In the genomic region with DNA sequence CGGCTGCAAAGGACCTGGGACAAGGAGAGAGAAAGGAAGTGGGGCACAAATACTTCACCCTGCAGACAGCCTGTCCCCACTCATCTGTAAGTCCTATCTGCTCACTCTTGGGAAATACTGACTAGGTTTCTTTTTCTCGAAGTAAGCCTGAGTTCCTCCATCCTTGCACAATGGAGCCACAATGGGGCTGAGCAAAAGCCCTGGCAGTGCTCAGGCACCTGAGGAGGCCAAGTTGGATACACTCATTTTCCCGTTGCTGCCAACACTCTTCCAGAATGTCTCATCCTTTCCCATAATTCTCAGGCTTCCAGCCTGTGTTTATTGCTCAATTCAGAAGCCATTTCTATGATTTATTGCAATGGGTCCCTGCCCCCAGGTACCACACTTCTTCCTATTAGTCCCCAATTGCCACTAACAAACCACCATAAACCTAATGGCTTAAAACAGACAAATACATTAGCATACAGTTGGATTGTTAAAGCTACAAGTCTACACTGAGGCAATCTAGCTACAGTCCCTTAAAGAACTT, we compare ENCODE assay signal across 25 mouse cellular contexts. TPM values are rescaled to one million over a fixed set of nuclear protein-coding genes. Genes with fewer than 3 reads are reported as not detected.
A peak's percentile ranks its signal among the peaks of the same experiment; 100 is the strongest.
DNase-seq lines count a peak whose midpoint lies in the region; ATAC-seq and TF ChIP-seq lines count a peak whose summit lies in the region.
"Had no signal": no experiment of that assay in that cellular context is flagged by ENCODE, and none has a peak within 500 bp of the region (broad histone marks: within the 10 kb centered on the region; RNA-seq: fewer than 3 reads in every experiment).

No protein-coding gene starts in this region.

- H3K4me2 ChIP-seq in lung, postnatal 0 days (replicated peaks; ENCODE audit: low read depth, low read length) = no peak overlapping the region
- H3K4me2 ChIP-seq in hindbrain, postnatal 0 days (ENCODE audit: low read depth, low read length) = no peak overlapping the region
- H3K4me2 ChIP-seq: heart, embryonic 15.5 days; hindbrain, embryonic 15.5 days; midbrain, embryonic 11.5 days had no signal

- no peak for TF ChIP-seq EP300 in lung, postnatal 0 days (IDR thresholded peaks at IDR 0.05)

- no peak overlapping the region for H3K9ac ChIP-seq in lung, postnatal 0 days (replicated peaks; ENCODE audit: low read depth)
- no peak overlapping the region for H3K9ac ChIP-seq in hindbrain, postnatal 0 days (replicated peaks; ENCODE audit: low read length)
- H3K9ac ChIP-seq: forebrain, postnatal 0 days; heart, embryonic 15.5 days; hindbrain, embryonic 15.5 days; liver, postnatal 0 days had no signal

- H3K36me3 ChIP-seq in lung, postnatal 0 days (ENCODE audit: insufficient read depth, low read length) = no peaks in the 10 kb centered on the region
- H3K36me3 ChIP-seq in hindbrain, postnatal 0 days (ENCODE audit: insufficient read depth, low read length) = no peaks in the 10 kb centered on the region
- H3K36me3 ChIP-seq: heart, embryonic 15.5 days; hindbrain, embryonic 15.5 days had no signal

- no peak for ATAC-seq in lung, postnatal 0 days
- peak; percentile 25; the same call in 1 of the 2 replicates for ATAC-seq in megakaryocyte, adult 5-6 weeks (ENCODE audit: poor library complexity, severe bottlenecking)
- no peak for ATAC-seq in hindbrain, postnatal 0 days
- ATAC-seq: forebrain, postnatal 0 days; liver, postnatal 0 days had no signal

- no peaks in the 10 kb centered on the region for H3K9me3 ChIP-seq in lung, postnatal 0 days (ENCODE audit: low read length)
- H3K9me3 ChIP-seq in hindbrain, postnatal 0 days (ENCODE audit: low read length) = no peaks in the 10 kb centered on the region
- H3K9me3 ChIP-seq: heart, embryonic 15.5 days; hindbrain, embryonic 15.5 days had no signal

- H3K27me3 ChIP-seq in lung, postnatal 0 days (replicated peaks; ENCODE audit: insufficient read depth, low read length) = no peaks in the 10 kb centered on the region
- H3K27me3 ChIP-seq in hindbrain, postnatal 0 days (ENCODE audit: insufficient read depth, low read length) = no peaks in the 10 kb centered on the region
- H3K27me3 ChIP-seq: heart, embryonic 15.5 days; hindbrain, embryonic 15.5 days had no signal

- no peak overlapping the region for H3K27ac ChIP-seq in lung, postnatal 0 days (ENCODE audit: low read length)
- H3K27ac ChIP-seq in hindbrain, postnatal 0 days = no peak overlapping the region
- H3K27ac ChIP-seq: heart, embryonic 15.5 days; hindbrain, embryonic 15.5 days had no signal

- WGBS in lung, postnatal 0 days = 39% methylated on average over 3 of the region's 3 CpGs
- WGBS in hindbrain, postnatal 0 days = 68% methylated on average over 3 of the region's 3 CpGs

- no peak overlapping the region for H3K4me3 ChIP-seq in lung, postnatal 0 days (ENCODE audit: low read depth, low read length)
- H3K4me3 ChIP-seq in hindbrain, postnatal 0 days (ENCODE audit: low read length) = no peak overlapping the region
- H3K4me3 ChIP-seq: heart, embryonic 15.5 days; hindbrain, embryonic 15.5 days had no signal

- DNase-seq in gastrocnemius, adult 18-20 months (ENCODE audit: low spot score) = peak; percentile 49
- no peak for DNase-seq in gastrocnemius, postnatal 10 days
- peak; percentile 32 for DNase-seq in lung, postnatal 0 days (ENCODE audit: low spot score)
- DNase-seq in lung, postnatal 36 days = no peak
- DNase-seq in NIH3T3 (ENCODE audit: low read depth) = peak; percentile 85
- no peak for DNase-seq in left cerebral cortex, adult 9 months (ENCODE audit: low spot score in 2 of 2)
- DNase-seq in hindbrain, postnatal 0 days (ENCODE audit: low spot score) = no peak
- DNase-seq: cerebellum, adult 11 months; cerebellum, postnatal 36 days; forebrain, postnatal 0 days; kidney, adult 11 months; kidney, postnatal 10 days; liver; liver, postnatal 0 days; thymus, postnatal 14 days had no signal

- TF ChIP-seq CTCF in lung, postnatal 0 days (IDR thresholded peaks at IDR 0.05) = no peak
- no peak for TF ChIP-seq CTCF in hindbrain, postnatal 0 days (IDR thresholded peaks at IDR 0.05; ENCODE audit: low read depth)

- H3K4me1 ChIP-seq in lung, postnatal 0 days (ENCODE audit: insufficient read depth, low read depth, low read length) = no peaks in the 10 kb centered on the region
- 0 out of 2 replicates have a peak, but pooled peaks cover 5% of the 10 kb centered on the region for H3K4me1 ChIP-seq in hindbrain, postnatal 0 days (ENCODE audit: insufficient read depth, low read length)

RNA-seq across cellular contexts. Expression of gene Gm17268, which starts 0.8 kb away (rescaled TPM):
- total RNA-seq in gastrocnemius, adult 18-20 months (2021) = not detected
- not detected for total RNA-seq in gastrocnemius, postnatal 10 days (2021)
- polyA plus RNA-seq in lung, postnatal 0 days (2015; fragmentation: Nextera tagmentation; extraction: Ambion mirVana) = not detected in 2 replicates
- total RNA-seq in megakaryocyte, adult 5-6 weeks (2015) = not detected in 2 replicates
- not detected in 2 replicates for total RNA-seq in megakaryocyte, adult 5-6 weeks (2017)
- total RNA-seq in hindbrain, postnatal 0 days (2014; rRNA removed) = not detected in 2 replicates
- polyA plus RNA-seq in hindbrain, postnatal 0 days (2015; fragmentation: Nextera tagmentation; extraction: Ambion mirVana) = not detected in 2 replicates
- total RNA-seq: forebrain, postnatal 0 days; gastrocnemius, adult 8-10 months; left cerebral cortex, postnatal 10 days; MEL; monocyte, adult 5-6 weeks had no signal
- polyA plus RNA-seq: brain, embryonic 14.5 days; forebrain, postnatal 0 days; heart, embryonic 15.5 days; hindbrain, embryonic 15.5 days; liver, postnatal 0 days; midbrain, embryonic 11.5 days; neural tube, embryonic 14.5 days had no signal

RNA-seq across cellular contexts. Expression of gene Ccl2, which starts 3.8 kb away (rescaled TPM):
- 1 to 10 TPM in 1 of 2 experiments, under 1 TPM in 1; 0.48 to 1.5 TPM for total RNA-seq in gastrocnemius, adult 18-20 months (2021)
- total RNA-seq in gastrocnemius, postnatal 10 days (2021) = 1 to 10 TPM in 1 of 2 experiments, under 1 TPM in 1; 0.92 to 2.0 TPM
- 3.4 and 12.1 TPM in 2 replicates for polyA plus RNA-seq in lung, postnatal 0 days (2015; fragmentation: Nextera tagmentation; extraction: Ambion mirVana)
- total RNA-seq in megakaryocyte, adult 5-6 weeks (2015) = 45.4 and 58.9 TPM in 2 replicates
- 26.0 and 31.5 TPM in 2 replicates for total RNA-seq in megakaryocyte, adult 5-6 weeks (2017)
- total RNA-seq in hindbrain, postnatal 0 days (2014; rRNA removed) = 0.25 TPM in 1 of 2 replicates, not detected in the other
- polyA plus RNA-seq in hindbrain, postnatal 0 days (2015; fragmentation: Nextera tagmentation; extraction: Ambion mirVana) = 1.5 and 1.6 TPM in 2 replicates
- total RNA-seq: left cerebral cortex, postnatal 10 days had no signal

RNA-seq across cellular contexts. Expression of gene Ccl7, which starts 6.3 kb away (rescaled TPM):
- total RNA-seq in gastrocnemius, adult 18-20 months (2021) = 1 to 10 TPM in 1 of 2 experiments, not detected in 1; 1.2 TPM
- 1 to 10 TPM in 1 of 2 experiments, under 1 TPM in 1; 0.94 to 1.2 TPM for total RNA-seq in gastrocnemius, postnatal 10 days (2021)
- polyA plus RNA-seq in lung, postnatal 0 days (2015; fragmentation: Nextera tagmentation; extraction: Ambion mirVana) = 3.4 and 8.1 TPM in 2 replicates
- total RNA-seq in megakaryocyte, adult 5-6 weeks (2015) = 0.74 TPM in 1 of 2 replicates, not detected in the other
- total RNA-seq in megakaryocyte, adult 5-6 weeks (2017) = not detected in 2 replicates
- total RNA-seq in hindbrain, postnatal 0 days (2014; rRNA removed) = 0.42 TPM in 1 of 2 replicates, not detected in the other
- polyA plus RNA-seq in hindbrain, postnatal 0 days (2015; fragmentation: Nextera tagmentation; extraction: Ambion mirVana) = 1.1 and 1.9 TPM in 2 replicates
- total RNA-seq: forebrain, postnatal 0 days; left cerebral cortex, postnatal 10 days; MEL; monocyte, adult 5-6 weeks had no signal

RNA-seq across cellular contexts. Expression of gene Ccl11, which starts 18.4 kb away (rescaled TPM):
- total RNA-seq in gastrocnemius, adult 18-20 months (2021) = 10 to 100 TPM; 13.2 to 21.0 TPM
- total RNA-seq in gastrocnemius, postnatal 10 days (2021) = 10 to 100 TPM; 12.2 to 13.3 TPM
- 26.6 and 31.3 TPM in 2 replicates for polyA plus RNA-seq in lung, postnatal 0 days (2015; fragmentation: Nextera tagmentation; extraction: Ambion mirVana)
- total RNA-seq in megakaryocyte, adult 5-6 weeks (2015) = not detected in 2 replicates
- total RNA-seq in megakaryocyte, adult 5-6 weeks (2017) = not detected in 2 replicates
- total RNA-seq in hindbrain, postnatal 0 days (2014; rRNA removed) = 0.16 and 0.58 TPM in 2 replicates
- 0.31 and 0.44 TPM in 2 replicates for polyA plus RNA-seq in hindbrain, postnatal 0 days (2015; fragmentation: Nextera tagmentation; extraction: Ambion mirVana)
- total RNA-seq: forebrain, postnatal 0 days; MEL; monocyte, adult 5-6 weeks had no signal
- polyA plus RNA-seq: liver, postnatal 0 days; midbrain, embryonic 11.5 days; neural tube, embryonic 14.5 days had no signal

Comparison
In these comparisons a context has a peak if more than half of its experiments do, and no peak if none do; other contexts are left out.
1. DNase-seq: peak in gastrocnemius, adult 18-20 months (single experiment), lung, postnatal 0 days (single experiment) and NIH3T3 (single experiment); none in gastrocnemius, postnatal 10 days (single experiment), lung, postnatal 36 days (single experiment), left cerebral cortex, adult 9 months (0 of 2) and hindbrain, postnatal 0 days (single experiment).
2. RNA of gene Ccl2, which starts 3.8 kb away (total RNA-seq): 26.0 to 58.9 TPM in megakaryocyte, adult 5-6 weeks; 0.92 to 2.0 TPM in gastrocnemius, postnatal 10 days, 0.48 to 1.5 TPM in gastrocnemius, adult 18-20 months and 0.25 TPM in hindbrain, postnatal 0 days; every median in the first group is over 4 times any median in the second.